Mouse (Mus musculus) thymus, adult 2 months (tissue): ENCODE results near the gene Gen1. TPM values are rescaled to one million over a fixed set of nuclear protein-coding genes. Genes with fewer than 3 reads are reported as not detected.
A peak's percentile ranks its signal among the peaks of the same experiment; 100 is the strongest.

ENCODE experiments used
- DNase-seq: peaks from one replicate; pipeline ENCODE4 v3.0.0; 2021
- H3K27ac ChIP-seq: fragments of 200-500 bp; 2 replicates; pipeline ENCODE4 v1.5.1; 2012; ENCODE audit warnings: low read length, control low read depth; ENCODE audit not compliant: control insufficient read depth, insufficient read depth
- H3K27me3 ChIP-seq: fragments of 200-500 bp; 2 replicates; pipeline ENCODE4 v1.6.1; 2012; ENCODE audit warnings: mild to moderate bottlenecking, low read length, moderate library complexity, mixed read lengths; ENCODE audit not compliant: control insufficient read depth, insufficient read depth
- H3K36me3 ChIP-seq: fragments of 200-500 bp; 2 replicates; pipeline ENCODE4 v1.6.1; 2012; ENCODE audit warnings: mild to moderate bottlenecking, low read length, moderate library complexity; ENCODE audit not compliant: control insufficient read depth, insufficient read depth
- H3K4me1 ChIP-seq: fragments of 200-500 bp; replicated peaks from 2 replicates; pipeline ENCODE4 v1.6.1; 2012; ENCODE audit warnings: low read length; ENCODE audit not compliant: control insufficient read depth, insufficient read depth
- H3K4me3 ChIP-seq: fragments of 200-500 bp; 2 replicates; pipeline ENCODE4 v1.5.1; 2012; ENCODE audit warnings: mild to moderate bottlenecking, low read length, control low read depth, moderate library complexity; ENCODE audit not compliant: control insufficient read depth, insufficient read depth
- CTCF ChIP-seq: fragments of 200-500 bp; IDR thresholded peaks from 2 replicates; pipeline ENCODE4 v1.5.1; 2012; ENCODE audit warnings: mild to moderate bottlenecking, control low read depth, low read length, moderate library complexity, borderline replicate concordance; ENCODE audit not compliant: control insufficient read depth, poor library complexity, insufficient read depth; ENCODE audit errors: extremely low read depth
- POLR2A ChIP-seq: fragments of 200-500 bp; IDR thresholded peaks from 2 replicates; pipeline ENCODE4 v1.6.1; 2012; ENCODE audit warnings: mild to moderate bottlenecking, low read length, control low read depth, moderate library complexity; ENCODE audit not compliant: control insufficient read depth, poor library complexity, insufficient read depth; ENCODE audit errors: extremely low read depth
- WGBS: fragments of 180-500 bp; shearing (Covaris S2); methylation state at CpG from one replicate; pipeline ENCODE4 v1.1.7; 2018; 5-methylcytosine and 5-hydroxymethylcytosine counted together
- polyA plus RNA-seq: library from polyadenylated mRNA; depleted of rRNA; stranded (reverse); fragments of >200 nt; gene quantifications from 2 replicates; pipeline ENCODE4 v1.2.3, GENCODE M21; 2012

Gen1 gene
- polyA plus RNA-seq, 1 experiment: 2.0 TPM

DNA sequence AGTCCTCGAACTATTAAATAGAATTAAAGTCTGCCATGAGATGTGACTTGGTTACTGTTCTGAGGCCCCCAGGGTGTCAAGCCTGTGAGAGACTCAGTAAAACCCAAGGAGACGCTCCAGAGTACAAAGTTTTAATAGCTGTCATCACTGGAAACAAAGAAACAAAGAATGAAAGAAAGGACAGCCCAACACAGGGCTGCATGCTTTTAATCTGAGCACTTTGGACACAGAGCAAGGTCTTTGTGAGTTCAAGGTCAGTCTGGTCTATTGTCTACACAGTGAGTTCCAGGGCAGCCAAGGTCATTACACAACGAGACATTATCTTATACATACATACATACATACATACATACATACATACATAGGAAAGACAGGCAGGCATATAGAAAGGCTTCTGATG is 49.1 kb downstream of the Gen1 start:
- WGBS: 96% methylated on average over 3 of the region's 3 CpGs
- Histone ChIP-seq H3K27me3 (no peaks in the 10 kb centered on the region), H3K36me3 (no peaks in the 10 kb centered on the region), H3K4me3 (no peak overlapping the region), H3K27ac (no peak overlapping the region), H3K4me1 (no peaks in the 10 kb centered on the region; the same call in 1 of the 2 replicates)
- TF ChIP-seq POLR2A: no peak
- no peak for TF ChIP-seq CTCF
- DNase-seq: no peak

DNA sequence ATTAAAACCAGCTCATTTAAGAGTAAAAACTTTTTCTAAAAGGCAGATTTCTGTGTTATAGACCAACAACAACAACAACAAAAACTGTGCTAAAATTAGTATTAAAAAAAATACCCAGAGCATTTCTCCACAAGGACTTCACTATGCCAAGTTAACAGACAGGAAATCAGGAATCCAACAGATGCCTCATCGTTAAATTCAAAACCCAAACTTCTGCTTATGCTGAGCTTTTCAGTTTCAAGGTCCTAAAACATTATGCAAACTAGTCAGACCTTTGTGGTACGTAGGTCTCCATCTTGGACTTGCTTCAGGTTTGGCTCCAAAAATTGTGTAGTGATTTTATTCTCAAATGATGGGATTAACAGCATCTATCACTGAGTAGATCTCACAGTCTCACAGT is 50.0 kb downstream of the Gen1 start:
- 63% methylated on average over 2 of the region's 2 CpGs for WGBS
- Histone ChIP-seq H3K4me3 (no peak overlapping the region), H3K27me3 (no peaks in the 10 kb centered on the region), H3K36me3 (no peaks in the 10 kb centered on the region), H3K4me1 (peaks cover 2% of the 10 kb centered on the region; the same call in 1 of the 2 replicates), H3K27ac (no peak overlapping the region)
- no peak for TF ChIP-seq CTCF
- no peak for TF ChIP-seq POLR2A
- DNase-seq: no peak

DNA sequence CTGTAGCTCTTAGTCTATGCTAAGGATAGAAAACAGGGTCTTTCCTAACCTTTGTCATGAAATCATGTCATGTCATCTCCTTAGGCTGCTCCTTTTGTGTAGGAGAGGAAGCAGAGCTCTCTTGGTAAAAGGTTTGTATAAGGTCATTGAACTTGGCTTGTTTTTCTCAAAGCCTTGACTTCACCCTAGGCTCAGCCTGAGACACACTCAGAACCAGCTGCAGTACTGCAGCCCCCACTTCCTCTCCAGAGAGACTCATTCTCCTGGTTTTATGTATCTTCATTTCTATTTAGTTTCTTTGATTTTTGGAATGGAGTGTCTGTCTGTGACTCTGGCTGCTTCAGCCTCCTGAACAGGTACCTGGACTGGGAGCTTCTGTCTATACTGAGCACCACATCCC is 50.8 kb downstream of the Gen1 start:
- DNase-seq: no peak
- Histone ChIP-seq H3K4me3 (no peak overlapping the region), H3K4me1 (peaks cover 2% of the 10 kb centered on the region; the same call in 1 of the 2 replicates), H3K27me3 (no peaks in the 10 kb centered on the region), H3K27ac (0 out of 2 replicates have a peak overlapping the region, but pooled peaks have one; percentile 25), H3K36me3 (no peaks in the 10 kb centered on the region)
- TF ChIP-seq CTCF: no peak
- TF ChIP-seq POLR2A: no peak

DNA sequence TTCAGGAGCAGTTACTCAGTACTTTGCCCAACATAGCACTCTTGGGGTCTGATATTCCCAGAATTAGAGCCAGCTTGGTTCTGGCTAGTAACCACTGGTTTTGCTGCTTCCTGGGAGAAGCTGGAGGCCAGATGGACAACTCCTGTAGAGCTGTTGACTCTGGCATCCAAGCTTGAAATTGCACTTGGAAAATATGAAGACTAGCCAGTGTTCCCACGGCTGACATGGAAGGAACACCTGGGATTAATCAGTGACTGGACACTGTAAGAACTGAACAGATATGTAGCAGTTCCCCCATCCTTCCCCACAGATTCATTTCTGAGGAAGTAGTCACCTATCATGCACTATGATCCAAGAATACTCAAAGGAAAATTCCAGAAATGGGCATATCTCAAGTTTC is 52.7 kb downstream of the Gen1 start:
- H3K27me3 ChIP-seq: no peaks in the 10 kb centered on the region
- peaks cover 2% of the 10 kb centered on the region for H3K4me1 ChIP-seq
- no peak overlapping the region for H3K27ac ChIP-seq
- H3K4me3 ChIP-seq: no peak overlapping the region
- H3K36me3 ChIP-seq: no peaks in the 10 kb centered on the region
- WGBS: 92% methylated on average over 1 of the region's 1 CpGs
- DNase-seq: no peak
- no peak for TF ChIP-seq CTCF
- no peak for TF ChIP-seq POLR2A

DNA sequence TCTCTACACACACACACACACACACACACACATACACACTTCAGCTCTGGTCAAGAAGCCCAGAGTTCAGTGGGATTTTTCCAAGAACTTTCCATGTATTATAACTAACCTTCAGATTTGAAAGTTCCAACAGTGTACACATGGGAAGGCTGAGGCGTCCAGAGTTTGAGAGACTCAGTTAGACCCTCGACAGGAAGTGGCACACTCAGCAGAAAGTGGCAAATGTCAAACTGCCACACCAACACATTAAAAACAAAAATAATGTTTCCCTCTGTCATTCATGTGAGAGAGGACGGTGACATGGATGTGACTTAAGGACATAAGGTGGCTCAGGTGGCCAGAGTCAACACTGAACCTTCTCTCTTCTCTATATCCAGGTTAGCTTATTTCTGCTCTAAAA is 55.2 kb downstream of the Gen1 start:
- Histone ChIP-seq H3K4me3 (no peak overlapping the region), H3K27me3 (no peaks in the 10 kb centered on the region), H3K36me3 (no peaks in the 10 kb centered on the region), H3K4me1 (peaks cover 2% of the 10 kb centered on the region), H3K27ac (no peak overlapping the region)
- no peak for DNase-seq
- no peak for TF ChIP-seq CTCF
- TF ChIP-seq POLR2A: no peak
- 18% methylated on average over 3 of the region's 3 CpGs for WGBS

DNA sequence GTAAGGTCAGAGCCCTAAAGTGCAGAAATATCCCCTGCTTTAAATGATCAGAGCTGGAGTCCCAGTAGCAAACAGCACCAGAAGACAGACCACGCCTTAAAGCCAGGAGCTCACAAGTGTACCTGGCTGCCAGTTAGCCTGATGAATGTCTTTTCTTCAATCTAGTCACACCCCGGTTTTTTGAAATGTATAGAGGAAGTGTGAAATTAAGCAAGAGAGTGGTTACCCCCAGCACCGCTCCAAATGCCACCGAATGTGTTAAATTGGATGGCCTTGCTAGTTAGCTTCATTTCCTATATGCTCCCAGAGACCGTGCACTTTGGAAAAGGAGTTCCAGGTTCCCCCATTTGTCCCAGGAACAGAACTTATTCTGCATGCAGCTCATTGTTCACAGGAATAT is 56.0 kb downstream of the Gen1 start:
- TF ChIP-seq POLR2A (no peak), CTCF (no peak)
- Histone ChIP-seq H3K4me1 (peaks cover 2% of the 10 kb centered on the region), H3K4me3 (no peak overlapping the region), H3K36me3 (no peaks in the 10 kb centered on the region), H3K27me3 (no peaks in the 10 kb centered on the region), H3K27ac (no peak overlapping the region)
- no peak for DNase-seq
- 38% methylated on average over 5 of the region's 5 CpGs for WGBS

DNA sequence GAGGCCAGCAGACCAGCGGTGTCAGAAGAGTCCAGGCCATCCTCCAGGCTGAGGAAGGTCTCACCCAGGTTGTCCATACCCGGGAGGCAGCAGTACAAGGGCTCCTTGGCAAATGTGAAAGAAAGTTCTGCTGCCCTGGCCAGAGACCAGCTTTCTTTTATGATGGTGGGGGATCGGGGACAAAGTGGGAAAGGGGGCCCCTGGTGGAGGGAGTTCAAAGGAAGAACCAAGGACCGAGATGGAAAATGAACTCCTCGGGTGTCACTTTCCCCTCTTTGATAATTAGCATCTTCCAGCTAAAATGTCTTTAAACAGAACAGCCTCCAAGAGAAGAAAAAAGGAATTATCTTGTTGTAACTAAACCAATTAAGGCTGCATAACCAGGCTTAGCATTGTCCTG is 56.7 kb downstream of the Gen1 start, which contains the start of gene Msgn1:
Gene Msgn1, minus strand, starts transcription at position 101 of the 400 bp plus-strand sequence.
- Histone ChIP-seq H3K4me1 (peaks cover 2% of the 10 kb centered on the region), H3K4me3 (no peak within 1 kb of the TSS), H3K27me3 (no peaks in the 10 kb centered on the region), H3K36me3 (no peaks in the 10 kb centered on the region), H3K27ac (no peak within 1 kb of the TSS)
- TF ChIP-seq POLR2A: no peak
- TF ChIP-seq CTCF: no peak
- 86% methylated on average over 5 of the region's 5 CpGs for WGBS
- no peak for DNase-seq
